Mouse (Mus musculus) forebrain, embryonic 15.5 days (tissue): ENCODE data around the gene Pou2f3. TPM values are rescaled to one million over a fixed set of nuclear protein-coding genes. Genes with fewer than 3 reads are reported as not detected.

Experiments used
- ATAC-seq: fragments of 200-750 bp; cut with Nextera tagmentation; replicated peaks from 2 replicates; pipeline ENCODE4 v1.8.0; 2017; ENCODE audit warnings: mild to moderate bottlenecking, moderate TSS enrichment, moderate library complexity
- H3K27ac ChIP-seq: fragments of 300-500 bp; sonication (generic); replicated peaks from 2 replicates; pipeline ENCODE4 v1.5.1; 2015; ENCODE audit warnings: mild to moderate bottlenecking, inconsistent platforms
- H3K27me3 ChIP-seq: fragments of 300-500 bp; sonication (generic); 2 replicates; pipeline ENCODE4 v1.6.1; 2015; ENCODE audit warnings: inconsistent platforms
- H3K36me3 ChIP-seq: fragments of 300-500 bp; sonication (generic); 2 replicates; pipeline ENCODE4 v1.6.1; 2015; ENCODE audit warnings: mild to moderate bottlenecking, inconsistent platforms
- H3K4me1 ChIP-seq: fragments of 300-500 bp; sonication (generic); 2 replicates; pipeline ENCODE4 v1.6.1; 2015; ENCODE audit warnings: inconsistent platforms
- H3K4me2 ChIP-seq: fragments of 300-500 bp; sonication (generic); replicated peaks from 2 replicates; pipeline ENCODE4 v1.6.1; 2015; ENCODE audit warnings: mild to moderate bottlenecking, inconsistent platforms
- H3K4me3 ChIP-seq: fragments of 300-500 bp; sonication (generic); 2 replicates; pipeline ENCODE4 v1.5.1; 2015; ENCODE audit warnings: mild to moderate bottlenecking, inconsistent platforms
- H3K9ac ChIP-seq: fragments of 300-500 bp; sonication (generic); replicated peaks from 2 replicates; pipeline ENCODE4 v1.6.1; 2015; ENCODE audit warnings: mild to moderate bottlenecking, inconsistent platforms
- H3K9me3 ChIP-seq: fragments of 300-500 bp; sonication (generic); 2 replicates; pipeline ENCODE4 v1.6.1; 2016; ENCODE audit warnings: inconsistent platforms
- WGBS: fragments of 180-500 bp; shearing (Covaris S2); methylation state at CpG from one replicate; pipeline ENCODE4 v1.1.7; 2015; ENCODE audit warnings: mixed read lengths; 5-methylcytosine and 5-hydroxymethylcytosine counted together
- polyA plus RNA-seq: library from polyadenylated mRNA; unstranded; fragments of >200 nt; fragmentation: Nextera tagmentation; extraction: Ambion mirVana; gene quantifications from 2 replicates; pipeline ENCODE4 v1.2.1, GENCODE M21; 2015

The Pou2f3 gene
- polyA plus RNA-seq, 1 experiment from 2014 or later, result not detected

DNA sequence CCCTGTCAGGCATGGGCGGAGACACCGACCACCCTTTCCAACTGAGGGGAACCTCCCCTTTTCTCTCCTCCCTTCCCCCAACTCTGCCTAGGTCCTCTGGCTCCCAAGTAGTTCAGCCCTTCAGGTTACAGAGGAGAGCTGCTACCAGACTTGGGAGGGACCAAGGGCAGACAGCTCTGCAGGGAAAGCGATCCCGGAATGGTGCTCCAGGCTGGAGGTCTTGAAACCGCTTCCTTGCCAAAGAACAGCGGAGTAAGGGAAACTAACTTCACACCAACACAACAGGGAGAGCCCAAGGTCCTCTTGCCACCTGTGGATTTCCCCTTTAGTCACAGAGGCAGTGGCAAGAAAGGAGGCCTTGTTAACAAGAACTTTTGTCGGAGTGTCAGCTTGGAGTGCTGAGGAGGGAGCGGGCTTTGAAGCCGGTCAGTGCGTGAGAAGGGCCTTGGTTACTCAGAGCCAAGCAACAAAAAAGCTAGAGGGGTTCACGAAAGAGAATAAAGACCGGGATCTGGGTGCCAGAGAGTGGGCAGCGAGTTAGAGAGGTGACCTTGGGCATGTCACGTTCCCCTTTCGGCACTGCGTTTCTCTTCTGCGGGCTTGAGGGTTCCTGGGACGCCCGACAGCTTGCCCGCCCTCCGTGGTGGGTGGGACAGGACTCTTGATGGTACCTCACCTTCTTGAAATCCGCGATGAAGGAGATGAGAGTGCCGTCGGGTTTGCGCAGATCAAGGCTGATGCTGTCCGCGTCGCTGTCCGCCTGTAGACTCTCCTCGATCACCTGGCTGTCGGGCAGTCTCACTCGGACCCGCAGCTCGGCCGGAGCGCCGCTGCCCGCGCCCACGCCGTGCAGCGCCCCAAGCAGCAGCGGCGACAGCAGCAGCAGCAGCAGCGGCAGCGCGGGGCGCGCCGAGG lies 28.7 kb upstream of the Pou2f3 start:
- ATAC-seq, result 0 out of 2 replicates have a peak, but pooled peaks have one; percentile 20
- H3K27me3 ChIP-seq, result peaks cover 25% of the 10 kb centered on the region
- WGBS, result 2% methylated on average over 50 of the region's 51 CpGs
- peak overlapping the region; percentile 54 for H3K4me3 ChIP-seq
- peak overlapping the region; percentile 49 for H3K9ac ChIP-seq
- peak overlapping the region; percentile 88 for H3K4me2 ChIP-seq
- peaks cover 19% of the 10 kb centered on the region for H3K4me1 ChIP-seq
- no peaks in the 10 kb centered on the region for H3K9me3 ChIP-seq
- no peaks in the 10 kb centered on the region for H3K36me3 ChIP-seq
- no peak overlapping the region for H3K27ac ChIP-seq

DNA sequence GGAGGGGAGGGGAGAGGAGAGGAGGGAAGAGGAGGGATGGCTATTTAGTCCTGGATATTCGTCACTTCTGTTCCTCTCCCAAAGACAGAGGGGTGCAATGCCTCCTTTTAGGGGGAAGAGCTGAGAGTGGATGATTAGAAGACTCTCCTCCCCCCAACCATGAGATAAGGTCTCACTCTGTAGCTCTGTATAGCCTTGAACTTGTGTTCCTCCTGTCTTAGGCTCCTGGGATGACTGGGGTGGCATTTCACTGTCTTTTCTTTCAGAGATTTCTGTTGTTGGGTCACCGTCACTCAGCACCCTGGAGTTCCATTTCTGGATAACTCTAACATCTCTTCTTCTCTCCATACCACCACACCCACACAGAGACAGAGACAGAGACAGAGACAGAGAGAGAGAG lies 28.0 kb upstream of the Pou2f3 start:
- no peak for ATAC-seq
- Histone ChIP-seq H3K36me3 (no peaks in the 10 kb centered on the region), H3K27ac (no peak overlapping the region), H3K9me3 (no peaks in the 10 kb centered on the region), H3K4me3 (no peak overlapping the region), H3K4me1 (peaks cover 19% of the 10 kb centered on the region), H3K9ac (no peak overlapping the region), H3K4me2 (peak overlapping the region; percentile 88; the same call in 1 of the 2 replicates), H3K27me3 (peaks cover 25% of the 10 kb centered on the region)
- WGBS, result 40% methylated on average over 2 of the region's 2 CpGs

DNA sequence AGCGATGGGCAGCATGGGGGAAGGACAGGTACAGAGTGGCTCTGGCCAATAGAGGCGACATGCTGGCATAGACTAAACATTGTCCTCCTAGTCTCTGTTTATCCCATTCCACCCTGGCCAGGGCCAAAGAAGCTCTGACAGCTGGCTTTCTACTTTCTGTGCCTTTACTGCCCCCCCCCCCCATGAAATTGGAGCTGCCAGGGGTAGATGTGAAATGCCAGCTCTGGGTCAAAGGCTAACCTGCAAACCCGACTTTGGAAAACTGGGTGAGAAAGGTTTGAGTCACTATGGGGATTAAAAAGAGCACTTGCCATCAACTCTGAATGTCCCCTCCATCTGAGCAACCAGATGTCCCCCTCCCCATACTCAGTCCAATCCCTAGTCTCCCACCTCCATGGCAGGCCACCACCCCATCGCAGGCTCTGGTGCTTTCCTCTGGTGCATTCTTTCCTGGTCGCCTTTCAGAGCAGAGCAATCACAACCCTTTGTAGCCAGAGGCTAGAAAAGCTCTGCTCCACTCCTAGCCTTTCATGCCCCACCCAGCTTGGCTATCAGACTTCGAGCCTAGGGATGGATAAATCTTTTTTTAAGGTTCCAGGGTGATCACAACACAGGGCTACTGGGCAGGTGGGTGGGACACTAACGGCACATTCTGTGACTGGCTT lies 27.1 kb upstream of the Pou2f3 start:
- no peak overlapping the region for H3K4me3 ChIP-seq
- no peak for ATAC-seq
- no peak overlapping the region for H3K4me2 ChIP-seq
- 45% methylated on average over 7 of the region's 7 CpGs for WGBS
- no peaks in the 10 kb centered on the region for H3K36me3 ChIP-seq
- peaks cover 19% of the 10 kb centered on the region for H3K4me1 ChIP-seq
- no peaks in the 10 kb centered on the region for H3K9me3 ChIP-seq
- H3K9ac ChIP-seq, result no peak overlapping the region
- H3K27ac ChIP-seq, result no peak overlapping the region
- H3K27me3 ChIP-seq, result peaks cover 25% of the 10 kb centered on the region

DNA sequence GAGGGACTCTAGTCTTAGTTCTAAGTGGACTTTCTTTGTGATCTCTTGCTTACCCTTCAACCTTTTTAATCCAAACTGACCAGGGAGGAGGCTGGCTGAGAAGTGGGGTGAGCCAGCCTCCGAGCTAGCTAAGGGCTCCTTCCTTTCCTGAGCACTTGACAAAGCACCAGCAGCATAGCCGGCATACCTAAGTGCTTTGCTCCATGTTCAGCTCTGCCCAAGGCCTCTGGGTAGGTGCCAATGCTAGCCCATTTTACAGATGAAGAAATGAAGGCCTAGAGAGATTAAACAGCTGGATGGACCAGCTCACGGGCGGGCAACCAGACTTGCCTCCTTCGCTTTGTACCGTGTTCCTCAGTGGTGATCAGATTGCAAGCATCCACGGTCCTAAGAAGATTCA lies 26.4 kb upstream of the Pou2f3 start:
- H3K9me3 ChIP-seq, result no peaks in the 10 kb centered on the region
- H3K4me3 ChIP-seq, result no peak overlapping the region
- H3K4me2 ChIP-seq, result no peak overlapping the region
- no peak overlapping the region for H3K9ac ChIP-seq
- ATAC-seq, result no peak
- no peak overlapping the region for H3K27ac ChIP-seq
- H3K27me3 ChIP-seq, result peaks cover 25% of the 10 kb centered on the region
- no peaks in the 10 kb centered on the region for H3K36me3 ChIP-seq
- 92% methylated on average over 7 of the region's 7 CpGs for WGBS
- peaks cover 19% of the 10 kb centered on the region for H3K4me1 ChIP-seq

GRCm38 (mm10) chr9:43236106-43236505 lies 25.9 kb upstream of the Pou2f3 start:
- peaks cover 25% of the 10 kb centered on the region for H3K27me3 ChIP-seq
- WGBS, result 78% methylated on average over 1 of the region's 1 CpGs
- peaks cover 19% of the 10 kb centered on the region for H3K4me1 ChIP-seq
- ATAC-seq, result no peak
- no peaks in the 10 kb centered on the region for H3K9me3 ChIP-seq
- no peaks in the 10 kb centered on the region for H3K36me3 ChIP-seq
- no peak overlapping the region for H3K9ac ChIP-seq
- H3K4me2 ChIP-seq, result no peak overlapping the region
- H3K27ac ChIP-seq, result no peak overlapping the region
- H3K4me3 ChIP-seq, result no peak overlapping the region

DNA sequence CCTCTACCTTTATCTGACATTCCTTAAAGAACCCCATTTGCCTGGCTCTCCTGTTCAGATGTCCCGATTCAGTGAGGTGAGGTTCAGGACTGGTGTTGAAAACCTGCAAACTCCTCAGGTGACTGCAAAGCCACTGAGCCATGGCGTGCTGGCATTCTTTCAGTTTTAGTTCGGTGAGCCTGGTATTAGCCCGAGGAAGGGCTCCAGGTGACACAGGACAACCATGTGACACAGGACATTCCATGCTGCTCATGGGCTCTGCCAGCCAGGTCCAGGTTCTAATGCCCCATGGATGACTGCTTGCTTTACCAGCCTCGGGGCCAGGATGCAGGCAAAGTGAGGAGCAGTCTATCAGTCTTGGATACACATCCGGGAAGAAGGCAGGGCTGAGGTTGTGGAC lies 25.2 kb upstream of the Pou2f3 start:
- H3K27me3 ChIP-seq, result peaks cover 25% of the 10 kb centered on the region
- no peak overlapping the region for H3K27ac ChIP-seq
- H3K4me3 ChIP-seq, result no peak overlapping the region
- WGBS, result 87% methylated on average over 6 of the region's 6 CpGs
- H3K4me2 ChIP-seq, result no peak overlapping the region
- no peak overlapping the region for H3K9ac ChIP-seq
- H3K4me1 ChIP-seq, result peaks cover 17% of the 10 kb centered on the region
- H3K36me3 ChIP-seq, result no peaks in the 10 kb centered on the region
- no peak for ATAC-seq
- no peaks in the 10 kb centered on the region for H3K9me3 ChIP-seq

GRCm38 (mm10) chr9:43234496-43234895 lies 24.3 kb upstream of the Pou2f3 start:
- WGBS, result 84% methylated on average over 5 of the region's 5 CpGs
- H3K36me3 ChIP-seq, result no peaks in the 10 kb centered on the region
- H3K4me3 ChIP-seq, result no peak overlapping the region
- peaks cover 8% of the 10 kb centered on the region for H3K4me1 ChIP-seq
- no peaks in the 10 kb centered on the region for H3K9me3 ChIP-seq
- no peak overlapping the region for H3K4me2 ChIP-seq
- peaks cover 21% of the 10 kb centered on the region for H3K27me3 ChIP-seq
- no peak for ATAC-seq
- no peak overlapping the region for H3K27ac ChIP-seq
- H3K9ac ChIP-seq, result no peak overlapping the region

DNA sequence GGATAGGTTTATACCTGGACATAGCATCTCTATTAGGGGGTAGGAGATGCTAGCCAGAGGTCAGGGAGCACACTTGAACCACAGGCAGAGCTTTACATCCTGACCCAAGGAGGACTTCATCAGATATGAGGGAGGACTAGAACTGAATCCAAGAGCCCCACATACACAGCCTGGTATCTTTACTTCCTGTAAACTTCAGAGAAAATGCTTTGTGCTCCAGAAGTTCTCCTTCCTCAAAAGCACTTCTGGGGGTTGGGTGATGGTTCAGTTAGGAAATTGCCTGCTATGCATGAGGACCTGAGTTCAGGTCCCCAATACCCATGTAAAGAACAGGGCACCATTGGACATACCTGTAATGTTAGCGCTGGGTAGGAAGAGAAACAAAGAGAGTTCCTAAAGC lies 23.3 kb upstream of the Pou2f3 start:
- no peak for ATAC-seq
- Histone ChIP-seq H3K9me3 (no peaks in the 10 kb centered on the region), H3K27ac (no peak overlapping the region), H3K9ac (no peak overlapping the region), H3K27me3 (peaks cover 11% of the 10 kb centered on the region; the same call in 1 of the 2 replicates), H3K4me3 (no peak overlapping the region), H3K4me1 (no peaks in the 10 kb centered on the region), H3K4me2 (no peak overlapping the region), H3K36me3 (no peaks in the 10 kb centered on the region)
- WGBS, result 93% methylated on average over 1 of the region's 1 CpGs

DNA sequence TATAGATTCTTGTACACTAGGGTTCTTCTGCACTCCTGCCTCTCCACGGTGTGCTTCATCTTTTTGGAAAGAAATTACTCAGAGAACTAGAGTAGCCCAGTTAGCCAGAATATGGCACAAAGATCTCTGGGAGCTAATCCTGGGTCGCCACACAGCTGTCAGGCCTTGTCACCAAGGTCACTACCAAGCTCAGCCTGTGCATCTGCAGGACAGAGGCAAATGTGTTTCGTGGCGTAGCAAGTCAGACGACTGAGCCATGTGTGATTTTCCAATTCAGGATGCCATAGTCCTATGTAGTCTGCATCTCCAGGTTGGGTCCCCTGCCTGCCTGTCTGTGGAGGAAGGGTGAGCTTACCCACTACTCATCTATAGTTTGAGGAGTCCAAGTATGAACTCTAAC lies 22.9 kb upstream of the Pou2f3 start:
- H3K27ac ChIP-seq, result no peak overlapping the region
- no peaks in the 10 kb centered on the region for H3K36me3 ChIP-seq
- H3K9me3 ChIP-seq, result no peaks in the 10 kb centered on the region
- H3K9ac ChIP-seq, result no peak overlapping the region
- ATAC-seq, result no peak
- no peaks in the 10 kb centered on the region for H3K4me1 ChIP-seq
- peaks cover 6% of the 10 kb centered on the region; the same call in 1 of the 2 replicates for H3K27me3 ChIP-seq
- no peak overlapping the region for H3K4me2 ChIP-seq
- WGBS, result 78% methylated on average over 5 of the region's 5 CpGs
- H3K4me3 ChIP-seq, result no peak overlapping the region

DNA sequence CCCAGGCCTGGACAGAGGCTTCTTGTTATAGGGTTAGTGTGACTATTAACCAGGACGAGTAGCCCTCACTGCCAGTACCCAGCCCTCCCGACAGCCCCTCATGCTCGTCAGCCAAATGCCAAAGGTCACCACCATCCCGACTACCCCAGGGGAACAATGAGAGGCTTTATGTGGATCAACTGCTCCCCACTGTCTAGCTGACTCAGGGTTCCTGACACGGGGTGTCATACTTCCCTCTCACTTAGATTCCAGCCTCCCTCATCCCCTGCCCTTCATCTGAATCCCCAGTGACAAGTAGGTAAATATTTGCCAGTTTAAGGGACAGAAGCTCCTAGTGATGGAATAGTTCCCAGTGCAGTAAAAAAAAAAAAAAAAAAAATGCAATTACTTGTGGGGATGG lies 22.1 kb upstream of the Pou2f3 start:
- no peaks in the 10 kb centered on the region for H3K27me3 ChIP-seq
- H3K9ac ChIP-seq, result no peak overlapping the region
- H3K4me3 ChIP-seq, result no peak overlapping the region
- H3K9me3 ChIP-seq, result no peaks in the 10 kb centered on the region
- no peak overlapping the region for H3K4me2 ChIP-seq
- no peak for ATAC-seq
- 18% methylated on average over 5 of the region's 5 CpGs for WGBS
- H3K36me3 ChIP-seq, result no peaks in the 10 kb centered on the region
- H3K4me1 ChIP-seq, result no peaks in the 10 kb centered on the region
- no peak overlapping the region for H3K27ac ChIP-seq

DNA sequence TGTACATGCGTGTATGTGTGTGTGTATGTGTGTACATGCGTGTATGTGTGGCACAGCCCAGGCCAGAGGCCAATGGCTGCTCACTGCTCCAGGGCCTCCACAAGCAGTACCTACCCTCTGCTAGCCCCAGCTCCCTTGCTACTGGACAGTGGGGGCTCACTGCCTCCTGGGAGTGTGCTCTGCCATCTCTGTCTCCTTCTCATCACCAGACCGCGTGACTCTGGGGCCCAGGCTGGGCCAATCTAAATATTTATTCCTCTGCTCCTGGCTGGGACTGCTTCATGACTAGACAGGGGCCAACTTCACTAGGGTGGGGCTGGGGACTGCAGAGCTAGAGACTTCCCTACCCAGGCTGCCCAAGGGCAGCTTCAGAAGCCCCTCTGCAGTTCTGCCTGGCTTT lies 21.6 kb upstream of the Pou2f3 start:
- Histone ChIP-seq H3K27ac (no peak overlapping the region), H3K9me3 (no peaks in the 10 kb centered on the region), H3K4me3 (no peak overlapping the region), H3K36me3 (no peaks in the 10 kb centered on the region), H3K27me3 (no peaks in the 10 kb centered on the region), H3K9ac (no peak overlapping the region), H3K4me2 (no peak overlapping the region), H3K4me1 (no peaks in the 10 kb centered on the region)
- no peak for ATAC-seq
- 85% methylated on average over 4 of the region's 4 CpGs for WGBS

DNA sequence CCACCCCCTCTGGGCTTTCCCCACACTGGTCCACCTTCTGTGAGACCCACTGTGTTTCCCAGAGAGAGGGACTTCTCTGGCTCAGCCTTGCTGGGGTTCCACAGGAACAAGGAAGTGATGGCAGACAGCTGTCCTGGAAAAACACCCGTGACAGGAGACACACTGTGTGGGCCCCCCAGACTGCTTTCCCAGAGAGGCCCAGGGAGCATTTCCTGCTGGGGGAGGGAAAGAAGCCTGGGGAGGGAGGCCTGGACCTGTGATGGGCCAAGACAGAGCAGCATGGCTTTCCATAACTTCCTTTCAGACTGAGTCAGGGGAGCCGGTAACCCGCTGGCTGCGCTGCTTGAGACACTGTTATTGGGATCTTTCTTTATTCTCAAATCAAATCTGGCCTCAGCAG lies 20.7 kb upstream of the Pou2f3 start:
- Histone ChIP-seq H3K9me3 (no peaks in the 10 kb centered on the region), H3K9ac (no peak overlapping the region), H3K4me3 (no peak overlapping the region), H3K27me3 (no peaks in the 10 kb centered on the region), H3K4me1 (no peaks in the 10 kb centered on the region), H3K27ac (no peak overlapping the region), H3K4me2 (no peak overlapping the region), H3K36me3 (no peaks in the 10 kb centered on the region)
- WGBS, result 73% methylated on average over 4 of the region's 4 CpGs
- ATAC-seq, result no peak
